Mouse (Mus musculus) cerebellum, postnatal 25 days (tissue): Measurements from ENCODE around the gene Nectin1.
A peak's percentile ranks its signal among the peaks of the same experiment; 100 is the strongest.

Experiments used
- DNase-seq, 2 experiments: peaks; one replicate each; pipeline ENCODE4 v3.0.0; 2021; ENCODE audit warnings: mixed read lengths in 2 of 2

The Nectin1 gene

DNA sequence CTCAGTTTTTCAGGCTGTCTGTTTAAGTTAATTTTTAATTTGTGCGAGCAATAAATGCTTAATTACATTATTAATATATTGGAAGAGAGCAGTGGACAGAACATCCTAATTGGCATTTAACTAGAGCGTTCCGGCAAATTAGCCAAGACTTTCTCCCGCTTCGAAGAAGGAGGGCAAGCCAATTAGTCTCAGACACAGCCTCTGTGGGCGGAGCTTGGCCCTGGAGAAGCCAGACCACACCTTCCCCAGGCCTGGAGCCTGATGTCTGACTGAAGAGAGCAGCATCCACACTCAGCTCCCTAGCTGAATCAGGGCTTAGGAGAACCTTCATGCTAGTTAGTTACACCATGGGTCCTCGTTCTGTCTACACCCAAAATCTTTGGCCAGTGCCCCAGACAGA lies 64.8 kb downstream of the Nectin1 start:
- peak in 1 of 2 experiments; percentile 38 for DNase-seq

GRCm38 (mm10) chr9:43813156-43813555 lies 69.4 kb downstream of the Nectin1 start:
- no peak for DNase-seq

- DNase-seq = no peak
Observed at GRCm38 (mm10) chr9:43822206-43822605, 78.4 kb downstream of the Nectin1 start.

GRCm38 (mm10) chr9:43825178-43825577 lies 81.4 kb downstream of the Nectin1 start:
- DNase-seq = no peak

GRCm38 (mm10) chr9:43826558-43827253 lies 82.9 kb downstream of the Nectin1 start:
- DNase-seq = no peak

- DNase-seq = peak; percentile 36 to 60
Observed at GRCm38 (mm10) chr9:43827593-43827992, 83.8 kb downstream of the Nectin1 start.

DNA sequence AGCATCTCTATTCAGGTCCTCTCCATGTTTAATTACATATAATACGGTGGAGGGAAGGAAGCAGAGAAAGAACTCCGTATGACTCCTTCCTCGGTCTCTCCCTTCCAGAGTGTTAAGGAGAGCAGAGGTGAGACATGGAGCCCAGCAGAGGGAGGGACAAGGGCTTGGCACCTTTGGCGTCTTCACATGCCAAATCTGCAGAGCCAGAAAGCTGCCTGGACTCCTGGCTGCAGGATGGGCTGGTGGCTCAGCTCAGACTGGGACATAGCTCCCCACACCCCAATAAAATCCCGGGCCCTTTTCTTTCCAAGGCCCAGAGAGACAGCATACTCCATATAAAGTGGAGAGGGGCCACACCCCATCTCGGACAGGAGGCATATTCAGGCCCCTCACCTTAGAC lies 85.2 kb downstream of the Nectin1 start:
- peak in 1 of 2 experiments; percentile 47 for DNase-seq

- DNase-seq = no peak
Observed at GRCm38 (mm10) chr9:43833232-43833631, 89.4 kb downstream of the Nectin1 start.

DNA sequence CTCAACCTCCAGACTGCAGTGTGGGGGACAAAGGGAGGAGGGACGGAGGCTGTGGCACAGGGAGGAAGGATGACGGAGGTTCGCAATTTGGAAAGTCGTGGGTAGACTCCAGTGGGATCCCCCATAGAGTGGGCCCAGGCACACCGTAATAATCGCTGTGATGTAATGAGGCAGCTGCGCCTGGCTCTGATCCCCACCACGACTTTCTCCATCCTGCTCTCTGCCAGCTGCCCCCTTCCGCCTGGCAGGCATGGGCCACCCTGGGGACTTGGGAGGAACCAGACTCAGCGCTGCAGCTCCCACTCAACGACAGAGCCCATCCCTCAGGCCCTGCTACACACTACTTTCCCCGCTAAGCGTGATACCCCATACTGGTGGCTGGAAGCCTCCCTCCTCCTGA lies 90.5 kb downstream of the Nectin1 start:
- no peak for DNase-seq

GRCm38 (mm10) chr9:43838561-43838960 lies 94.8 kb downstream of the Nectin1 start:
- no peak for DNase-seq

- DNase-seq = no peak
Observed at GRCm38 (mm10) chr9:43842921-43843577, 99.3 kb downstream of the Nectin1 start.

GRCm38 (mm10) chr9:43843711-43844127 lies 99.9 kb downstream of the Nectin1 start:
- no peak for DNase-seq

DNA sequence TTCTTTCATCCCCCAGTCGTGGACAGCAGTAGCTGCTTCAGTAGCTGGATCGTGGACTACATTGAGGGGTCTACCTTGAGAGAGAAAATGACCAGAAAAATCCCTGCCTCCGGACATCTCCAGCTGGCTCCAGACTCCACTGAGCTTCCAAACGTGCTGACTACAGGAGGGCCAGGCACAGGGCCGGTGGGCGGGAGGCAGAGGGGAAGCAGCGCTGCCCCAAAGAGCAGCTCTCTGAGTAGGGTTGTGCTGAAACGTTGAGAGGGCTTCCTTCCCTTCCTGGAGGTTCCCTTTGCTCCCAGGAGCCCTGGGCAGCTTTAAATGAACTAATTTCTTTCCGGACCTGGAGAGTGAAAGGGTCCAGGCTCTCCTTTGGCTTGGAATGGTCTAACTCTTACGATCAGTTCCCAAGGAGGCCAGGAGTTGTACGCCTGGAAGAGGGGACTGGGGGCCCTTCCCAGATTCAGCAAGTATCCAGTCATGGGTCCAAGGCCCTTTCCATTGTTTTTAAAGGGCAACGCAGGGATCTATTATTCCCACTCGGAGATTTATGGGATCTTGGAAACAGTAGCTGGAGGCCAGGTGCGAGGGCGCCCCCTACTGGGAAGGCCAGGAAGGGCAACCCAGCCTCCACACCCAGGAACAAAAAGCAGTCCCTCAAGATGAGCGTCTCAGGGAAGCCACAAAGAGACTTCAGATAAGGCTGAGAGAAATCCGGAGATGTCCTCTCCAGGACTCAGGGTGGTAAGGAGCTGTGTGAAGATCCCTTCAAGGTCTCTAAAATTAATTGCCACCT lies 102.1 kb downstream of the Nectin1 start:
- DNase-seq = peak; percentile 69 to 80

GRCm38 (mm10) chr9:43847861-43848260 lies 104.1 kb downstream of the Nectin1 start:
- DNase-seq = no peak

DNA sequence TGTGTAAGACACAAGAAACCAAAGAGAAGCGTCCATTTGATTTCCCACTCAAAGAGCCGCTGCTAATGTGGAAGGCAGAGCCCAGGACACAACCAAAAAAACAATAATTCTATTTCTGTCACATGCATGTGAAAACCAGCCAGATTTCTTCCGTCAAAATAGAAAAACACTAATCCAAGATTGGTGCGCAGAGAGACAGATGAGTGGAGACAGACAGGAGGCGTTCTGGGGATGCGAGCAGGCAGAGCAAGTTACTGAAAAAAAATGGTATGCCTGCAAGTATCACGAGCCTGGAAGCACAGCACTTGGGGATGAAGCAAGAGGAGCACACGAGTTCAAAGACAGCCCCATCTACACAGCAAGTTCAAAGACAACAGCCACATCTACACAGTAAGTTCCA lies 106.5 kb downstream of the Nectin1 start:
- no peak for DNase-seq

- DNase-seq = no peak
Observed at GRCm38 (mm10) chr9:43851154-43851553, 107.4 kb downstream of the Nectin1 start.

GRCm38 (mm10) chr9:43855887-43856286 lies 112.1 kb downstream of the Nectin1 start:
- no peak for DNase-seq
